Mouse (Mus musculus) limb, embryonic 14.5 days (tissue): ENCODE measurements around the gene Frat2. TPM values are rescaled to one million over a fixed set of nuclear protein-coding genes. Genes with fewer than 3 reads are reported as not detected.

Experiments used
- ATAC-seq: fragments of 200-750 bp; cut with Nextera tagmentation; 2 replicates; pipeline ENCODE4 v1.8.0; 2017; ENCODE audit warnings: low read depth, moderate number of reproducible peaks, moderate TSS enrichment; ENCODE audit not compliant: low FRiP score
- DNase-seq: peaks from one replicate; pipeline ENCODE4 v3.0.0-alpha.2; 2015; ENCODE audit warnings: low spot score
- H3K27ac ChIP-seq: fragments of 300-500 bp; sonication (generic); replicated peaks from 2 replicates; pipeline ENCODE4 v1.5.1; 2014; ENCODE audit warnings: low read depth, mild to moderate bottlenecking, low read length, moderate library complexity, mixed read lengths
- H3K27me3 ChIP-seq: fragments of 300-500 bp; sonication (generic); 2 replicates; pipeline ENCODE4 v1.6.1; 2014; ENCODE audit warnings: low read length, mixed read lengths; ENCODE audit not compliant: control insufficient read depth, insufficient read depth
- H3K36me3 ChIP-seq: fragments of 300-500 bp; sonication (generic); 2 replicates; pipeline ENCODE4 v1.6.1; 2014; ENCODE audit warnings: mild to moderate bottlenecking, low read length, moderate library complexity, mixed read lengths; ENCODE audit not compliant: control insufficient read depth, insufficient read depth
- H3K4me1 ChIP-seq: fragments of 300-500 bp; sonication (generic); 2 replicates; pipeline ENCODE4 v1.6.1; 2014; ENCODE audit warnings: antibody characterized with exemption, low read length, mixed read lengths; ENCODE audit not compliant: control insufficient read depth, insufficient read depth
- H3K4me2 ChIP-seq: fragments of 300-500 bp; sonication (generic); replicated peaks from 2 replicates; pipeline ENCODE4 v1.6.1; 2014; ENCODE audit warnings: low read depth, mild to moderate bottlenecking, low read length, moderate library complexity; ENCODE audit not compliant: severe bottlenecking
- H3K4me3 ChIP-seq: fragments of 300-500 bp; sonication (generic); replicated peaks from 2 replicates; pipeline ENCODE4 v1.5.1; 2014; ENCODE audit warnings: low read length
- H3K9ac ChIP-seq: fragments of 300-500 bp; sonication (generic); 2 replicates; pipeline ENCODE4 v1.6.1; 2014; ENCODE audit warnings: mild to moderate bottlenecking, low read depth, low read length, moderate library complexity; ENCODE audit not compliant: severe bottlenecking
- H3K9me3 ChIP-seq: fragments of 300-500 bp; sonication (generic); 2 replicates; pipeline ENCODE4 v1.6.1; 2016; ENCODE audit warnings: low read length; ENCODE audit not compliant: control insufficient read depth
- POLR2A ChIP-seq: fragments of 200-500 bp; IDR thresholded peaks from 2 replicates; pipeline ENCODE4 v1.8.0; 2012; ENCODE audit warnings: inconsistent platforms, mild to moderate bottlenecking, moderate library complexity, borderline replicate concordance; ENCODE audit not compliant: insufficient read depth, insufficient read length; ENCODE audit errors: extremely low read depth
- WGBS: fragments of 180-500 bp; shearing (Covaris S2); extraction: QIAGEN DNeasy Blood & Tissue Kit; methylation state at CpG from one replicate; pipeline ENCODE4 v1.1.7; 2014; 5-methylcytosine and 5-hydroxymethylcytosine counted together
- polyA plus RNA-seq, 2 experiments: library from polyadenylated mRNA; depleted of rRNA in 1 of 2; stranded (reverse) in 1 of 2; unstranded in 1 of 2; fragments of >200 nt; fragmentation: Nextera tagmentation in 1 of 2; extraction: Ambion mirVana in 1 of 2; gene quantifications; 2 replicates each; pipeline versions ENCODE4 v1.2.1 to v1.2.3; 2012 to 2014

Gene Frat2
- polyA plus RNA-seq, 2 experiments: 1.9 to 3.6 TPM

DNA sequence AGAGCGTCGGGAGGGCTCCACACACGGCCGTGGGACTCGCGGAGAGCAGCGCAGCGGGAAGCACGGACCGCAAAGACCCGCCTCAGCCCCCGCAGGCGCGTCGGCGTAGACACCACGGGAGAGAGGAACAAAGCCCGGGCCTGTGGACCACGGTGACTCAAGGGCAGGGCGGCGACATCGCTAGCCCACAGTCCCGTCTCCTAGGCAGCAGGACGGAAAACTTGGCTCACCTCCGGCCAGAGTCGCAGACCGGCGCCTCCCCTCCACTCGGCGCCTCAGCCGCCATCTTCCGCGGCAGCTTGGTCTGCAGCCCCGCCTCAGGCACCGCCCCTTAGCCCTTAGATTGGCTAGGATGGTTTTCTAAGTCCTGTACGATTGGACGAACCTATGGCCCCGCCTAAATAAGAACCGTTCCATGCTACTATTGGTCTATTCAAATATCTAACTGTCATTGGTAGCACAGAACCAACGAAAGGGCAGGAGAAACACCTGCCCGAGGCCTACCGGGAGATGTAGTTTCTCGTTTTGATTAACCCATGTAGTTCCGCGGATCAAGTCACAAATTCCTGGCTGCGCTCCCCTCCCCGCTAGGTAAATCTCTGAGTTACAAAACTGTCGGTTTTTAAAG, 46.1 kb downstream of the Frat2 start, which contains the start of gene Arhgap19:
Gene Arhgap19 (minus strand): TSS at position 306 of the 628 bp plus-strand sequence.
- peak; percentile 98 for DNase-seq
- Histone ChIP-seq H3K9ac (peak within 1 kb of the TSS; percentile 82), H3K36me3 (no peaks in the 10 kb centered on the region), H3K27ac (0 out of 2 replicates have a peak within 1 kb of the TSS, but pooled peaks have one; percentile 52), H3K27me3 (no peaks in the 10 kb centered on the region), H3K4me2 (peak within 1 kb of the TSS; percentile 76), H3K4me3 (peak within 1 kb of the TSS; percentile 88), H3K4me1 (peaks cover 12% of the 10 kb centered on the region), H3K9me3 (no peaks in the 10 kb centered on the region)
- WGBS: 3% methylated on average over 38 of the region's 48 CpGs
- peak; percentile 88; the same call in 1 of the 2 replicates for TF ChIP-seq POLR2A
- ATAC-seq: peak; percentile 100

DNA sequence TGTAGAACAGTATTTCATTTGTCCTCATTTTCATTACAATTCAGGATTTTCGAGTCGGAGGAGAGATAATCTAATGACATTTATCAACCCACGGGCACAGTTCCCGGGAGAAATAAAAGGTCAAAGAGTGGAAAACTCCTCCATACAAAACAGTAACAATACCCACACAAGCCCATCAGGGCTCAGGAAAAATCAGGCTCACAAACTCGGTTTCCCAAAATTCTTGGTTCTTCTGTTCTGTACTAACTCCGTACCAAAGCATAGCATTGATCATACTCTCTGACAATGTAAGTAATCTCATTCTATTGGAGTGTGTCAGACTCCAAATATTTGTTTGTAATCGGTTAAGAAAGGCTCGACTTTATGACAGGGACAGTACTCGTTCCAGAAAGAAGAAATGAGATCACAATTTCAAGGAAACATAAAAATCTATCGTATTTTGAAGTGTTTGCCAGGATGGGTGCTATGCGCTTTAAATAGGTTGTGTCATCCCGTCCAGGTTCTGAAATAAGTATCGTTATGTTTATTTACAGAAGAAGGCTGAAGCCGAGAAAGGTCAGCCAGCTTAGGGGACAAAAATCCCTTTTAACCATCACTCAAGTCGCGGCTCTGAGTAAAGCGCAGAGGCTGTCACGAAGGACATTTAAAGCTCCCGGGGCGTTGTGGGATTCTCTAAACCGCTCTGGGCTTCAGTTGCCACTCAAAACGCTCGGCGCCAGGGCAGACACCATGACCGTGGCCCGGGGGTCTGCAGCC, 46.8 kb downstream of the Frat2 start:
- DNase-seq: no peak
- H3K27me3 ChIP-seq: no peaks in the 10 kb centered on the region
- H3K4me3 ChIP-seq: peak overlapping the region; percentile 88
- no peak; the same call in 1 of the 2 replicates for ATAC-seq
- no peaks in the 10 kb centered on the region for H3K9me3 ChIP-seq
- WGBS: 9% methylated on average over 26 of the region's 26 CpGs
- 0 out of 2 replicates have a peak overlapping the region, but pooled peaks have one; percentile 52 for H3K27ac ChIP-seq
- H3K36me3 ChIP-seq: no peaks in the 10 kb centered on the region
- TF ChIP-seq POLR2A: no peak
- peak overlapping the region; percentile 82 for H3K9ac ChIP-seq
- H3K4me1 ChIP-seq: peaks cover 12% of the 10 kb centered on the region
- H3K4me2 ChIP-seq: peak overlapping the region; percentile 76

DNA sequence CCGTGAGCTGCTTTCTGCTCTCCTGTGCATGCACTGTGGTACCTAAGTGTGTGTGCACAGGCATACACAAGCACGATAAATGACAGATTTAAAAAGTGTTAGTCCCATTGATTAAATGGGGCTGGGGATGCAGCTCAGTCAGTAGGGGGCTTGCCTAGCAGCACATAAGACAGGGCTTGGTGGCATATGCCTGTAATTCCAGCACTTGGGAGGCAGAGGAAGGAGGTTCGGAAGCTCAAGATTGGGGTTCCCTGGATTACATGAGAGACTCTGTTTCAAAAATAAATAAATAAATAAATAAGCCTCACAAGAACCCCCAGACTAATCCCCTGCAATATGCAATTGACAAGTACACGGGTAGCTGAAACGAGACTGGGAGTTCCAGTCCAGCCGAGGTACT, 47.5 kb downstream of the Frat2 start:
- TF ChIP-seq POLR2A: no peak
- H3K9me3 ChIP-seq: no peaks in the 10 kb centered on the region
- ATAC-seq (no peak), DNase-seq (no peak)
- no peak overlapping the region for H3K27ac ChIP-seq
- H3K36me3 ChIP-seq: no peaks in the 10 kb centered on the region
- peak overlapping the region; percentile 76 for H3K4me2 ChIP-seq
- H3K4me3 ChIP-seq: peak overlapping the region; percentile 88
- no peaks in the 10 kb centered on the region for H3K27me3 ChIP-seq
- H3K9ac ChIP-seq: no peak overlapping the region
- WGBS: 44% methylated on average over 6 of the region's 6 CpGs
- peaks cover 12% of the 10 kb centered on the region for H3K4me1 ChIP-seq

DNA sequence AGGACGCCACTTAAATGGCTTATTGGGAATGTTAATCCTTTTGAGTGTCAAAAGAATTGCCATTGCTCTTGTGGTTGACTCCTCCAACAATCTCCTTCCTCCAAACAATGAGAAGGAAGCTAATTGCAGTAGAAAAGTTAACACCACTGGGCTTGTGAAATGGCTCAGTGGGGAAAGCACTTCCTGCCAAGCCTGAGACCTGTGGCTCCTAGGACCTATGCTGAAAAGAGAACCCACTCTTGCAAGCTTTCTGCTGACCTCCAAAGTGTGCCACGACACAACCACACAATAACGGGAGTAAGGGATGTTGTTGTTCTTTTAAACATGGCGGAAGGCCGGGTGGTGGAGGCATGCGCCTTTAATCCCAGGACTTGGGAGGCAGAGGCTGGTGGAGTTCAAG, 50.4 kb downstream of the Frat2 start:
- Histone ChIP-seq H3K36me3 (no peaks in the 10 kb centered on the region), H3K4me3 (no peak overlapping the region), H3K4me1 (peaks cover 12% of the 10 kb centered on the region), H3K27ac (no peak overlapping the region), H3K9ac (no peak overlapping the region), H3K4me2 (no peak overlapping the region), H3K9me3 (no peaks in the 10 kb centered on the region), H3K27me3 (no peaks in the 10 kb centered on the region)
- ATAC-seq (no peak), DNase-seq (no peak)
- 93% methylated on average over 6 of the region's 6 CpGs for WGBS
- TF ChIP-seq POLR2A: no peak

GRCm38 (mm10) chr19:41796789-41797327, 51.1 kb downstream of the Frat2 start:
- no peak for TF ChIP-seq POLR2A
- DNase-seq (no peak), ATAC-seq (no peak)
- peaks cover 10% of the 10 kb centered on the region for H3K4me1 ChIP-seq
- no peaks in the 10 kb centered on the region for H3K9me3 ChIP-seq
- 70% methylated on average over 12 of the region's 12 CpGs for WGBS
- H3K9ac ChIP-seq: no peak overlapping the region
- no peak overlapping the region for H3K4me3 ChIP-seq
- H3K36me3 ChIP-seq: no peaks in the 10 kb centered on the region
- no peaks in the 10 kb centered on the region for H3K27me3 ChIP-seq
- no peak overlapping the region for H3K4me2 ChIP-seq
- H3K27ac ChIP-seq: no peak overlapping the region
